Mouse (Mus musculus) limb, embryonic 12.5 days (tissue): Measurements from ENCODE around the gene Sel1l3. TPM values are rescaled to one million over a fixed set of nuclear protein-coding genes. Genes with fewer than 3 reads are reported as not detected.
A peak's percentile ranks its signal among the peaks of the same experiment; 100 is the strongest.

ENCODE experiments used
- ATAC-seq: fragments of 200-750 bp; cut with Nextera tagmentation; 2 replicates; pipeline ENCODE4 v1.8.0; 2017; ENCODE audit warnings: low read depth, moderate TSS enrichment; ENCODE audit not compliant: insufficient number of reproducible peaks, insufficient read depth, low FRiP score, low TSS enrichment
- H3K27ac ChIP-seq: fragments of 300-500 bp; sonication (generic); 2 replicates; pipeline ENCODE4 v1.5.1; 2016; ENCODE audit warnings: mild to moderate bottlenecking, moderate library complexity
- H3K27me3 ChIP-seq: fragments of 300-500 bp; sonication (generic); 2 replicates; pipeline ENCODE4 v1.6.1; 2016; ENCODE audit warnings: mild to moderate bottlenecking, moderate library complexity
- H3K36me3 ChIP-seq: fragments of 300-500 bp; sonication (generic); 2 replicates; pipeline ENCODE4 v1.6.1; 2016; ENCODE audit warnings: mild to moderate bottlenecking, moderate library complexity
- H3K4me1 ChIP-seq: fragments of 300-500 bp; sonication (generic); replicated peaks from 2 replicates; pipeline ENCODE4 v1.6.1; 2016
- H3K4me2 ChIP-seq: fragments of 300-500 bp; sonication (generic); 2 replicates; pipeline ENCODE4 v1.6.1; 2016; ENCODE audit warnings: mild to moderate bottlenecking, moderate library complexity
- H3K4me3 ChIP-seq: fragments of 300-500 bp; sonication (generic); replicated peaks from 2 replicates; pipeline ENCODE4 v1.5.1; 2016; ENCODE audit warnings: mild to moderate bottlenecking
- H3K9ac ChIP-seq: fragments of 300-500 bp; sonication (generic); replicated peaks from 2 replicates; pipeline ENCODE4 v1.6.1; 2016; ENCODE audit warnings: mild to moderate bottlenecking, moderate library complexity
- H3K9me3 ChIP-seq: fragments of 300-500 bp; sonication (generic); 2 replicates; pipeline ENCODE4 v1.6.1; 2016; ENCODE audit warnings: mild to moderate bottlenecking, moderate library complexity
- WGBS: fragments of 180-500 bp; shearing (Covaris S2); methylation state at CpG from one replicate; pipeline ENCODE4 v1.1.7; 2016; 5-methylcytosine and 5-hydroxymethylcytosine counted together
- polyA plus RNA-seq: library from polyadenylated mRNA; unstranded; fragments of >200 nt; fragmentation: Nextera tagmentation; extraction: Ambion mirVana; gene quantifications from 2 replicates; pipeline ENCODE4 v1.2.1, GENCODE M21; 2016

The Sel1l3 gene
- polyA plus RNA-seq, 1 experiment from 2014 or later, result 1.3 TPM

DNA sequence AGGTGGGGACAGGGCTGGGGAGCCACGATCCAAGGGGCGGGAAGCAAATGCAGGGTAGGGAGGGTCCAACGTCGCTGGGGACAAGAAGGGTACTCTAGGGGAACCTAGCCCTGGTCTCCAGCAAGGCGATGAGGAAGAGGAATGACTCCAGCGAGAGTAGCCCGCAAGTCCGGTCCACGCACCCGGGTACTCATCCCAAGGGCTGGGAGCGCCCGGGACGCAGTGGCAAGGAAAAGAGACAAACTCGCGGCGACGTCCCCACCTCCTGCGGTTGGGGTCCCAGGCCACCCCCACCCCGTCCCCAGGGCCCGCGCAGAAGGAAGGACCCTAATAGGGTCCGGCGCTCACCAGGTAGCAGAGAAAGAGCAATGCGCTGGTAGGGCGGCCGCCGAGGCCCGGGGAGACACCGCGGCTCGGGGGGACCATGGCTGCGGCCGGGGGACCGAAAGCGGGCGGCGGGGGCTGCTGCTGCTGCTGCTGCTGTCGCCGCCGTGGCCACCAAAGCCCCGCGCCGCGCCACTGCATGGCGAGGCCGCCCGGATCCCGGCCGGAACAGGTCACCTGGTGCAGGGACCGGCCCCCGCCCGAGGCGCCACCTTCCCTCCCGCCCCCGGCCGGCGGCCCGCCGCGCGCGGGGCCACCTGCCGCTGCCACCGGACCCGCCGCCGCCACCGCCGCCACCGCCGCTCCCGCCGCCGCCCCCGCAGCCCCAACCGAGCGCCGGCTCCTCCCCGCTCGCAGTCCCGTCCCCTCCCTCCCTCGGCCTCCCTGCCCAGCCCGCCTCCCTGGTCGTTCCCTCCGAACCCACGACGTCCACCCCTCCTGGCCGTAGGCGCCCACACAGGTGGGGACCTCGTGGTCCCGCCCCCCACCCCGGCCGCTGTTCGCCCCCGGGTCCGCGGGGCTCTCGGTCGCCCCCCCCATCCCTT, 681 bp downstream of the Sel1l3 start:
- WGBS, result 1% methylated on average over 70 of the region's 99 CpGs
- H3K4me2 ChIP-seq, result peak overlapping the region; percentile 99
- H3K27ac ChIP-seq, result no peak overlapping the region
- no peaks in the 10 kb centered on the region for H3K36me3 ChIP-seq
- H3K9ac ChIP-seq, result peak overlapping the region; percentile 65
- peak overlapping the region; percentile 69 for H3K4me3 ChIP-seq
- H3K4me1 ChIP-seq, result peaks cover 17% of the 10 kb centered on the region; the same call in 1 of the 2 replicates
- peaks cover 66% of the 10 kb centered on the region for H3K27me3 ChIP-seq
- H3K9me3 ChIP-seq, result no peaks in the 10 kb centered on the region
- 0 out of 2 replicates have a peak, but pooled peaks have one; percentile 21 for ATAC-seq

DNA sequence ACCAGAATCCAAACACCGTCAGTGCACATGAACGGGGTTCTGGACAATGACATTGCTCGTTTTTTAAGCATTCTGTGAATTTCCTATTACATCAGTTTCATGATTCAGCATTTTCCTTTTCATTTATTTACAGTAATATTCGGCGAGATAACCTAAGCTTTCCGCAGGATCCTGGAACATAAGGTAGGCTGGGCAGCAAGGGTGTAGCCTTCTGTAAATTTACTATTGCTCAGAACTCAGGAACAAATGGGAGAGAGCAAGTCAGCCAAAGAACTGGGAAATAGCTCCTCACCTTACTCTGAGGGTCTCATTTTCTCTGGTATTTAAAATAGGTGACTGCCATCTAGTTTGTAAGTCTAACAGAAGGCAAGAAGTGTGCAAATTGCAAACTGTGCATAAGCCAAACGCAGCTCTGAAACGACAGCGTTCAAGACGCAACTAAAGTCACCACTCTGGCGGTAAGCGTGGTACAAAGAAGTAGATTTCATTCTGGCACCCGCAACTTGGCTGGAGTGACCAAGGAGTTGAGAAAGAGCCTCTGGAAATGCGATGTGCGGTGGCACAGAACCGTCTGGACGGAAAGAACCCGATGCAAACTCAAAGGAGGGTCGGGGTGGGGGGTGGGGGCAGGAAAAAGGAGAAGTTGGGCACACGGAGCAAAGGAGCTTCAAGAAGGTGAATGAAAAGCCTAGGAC, 1.5 kb downstream of the Sel1l3 start:
- peaks cover 66% of the 10 kb centered on the region for H3K27me3 ChIP-seq
- peak overlapping the region; percentile 69 for H3K4me3 ChIP-seq
- H3K4me1 ChIP-seq, result peaks cover 17% of the 10 kb centered on the region; the same call in 1 of the 2 replicates
- no peaks in the 10 kb centered on the region for H3K9me3 ChIP-seq
- H3K36me3 ChIP-seq, result no peaks in the 10 kb centered on the region
- peak overlapping the region; percentile 99 for H3K4me2 ChIP-seq
- H3K27ac ChIP-seq, result no peak overlapping the region
- no peak for ATAC-seq
- peak overlapping the region; percentile 65 for H3K9ac ChIP-seq
- WGBS, result 21% methylated on average over 20 of the region's 20 CpGs

DNA sequence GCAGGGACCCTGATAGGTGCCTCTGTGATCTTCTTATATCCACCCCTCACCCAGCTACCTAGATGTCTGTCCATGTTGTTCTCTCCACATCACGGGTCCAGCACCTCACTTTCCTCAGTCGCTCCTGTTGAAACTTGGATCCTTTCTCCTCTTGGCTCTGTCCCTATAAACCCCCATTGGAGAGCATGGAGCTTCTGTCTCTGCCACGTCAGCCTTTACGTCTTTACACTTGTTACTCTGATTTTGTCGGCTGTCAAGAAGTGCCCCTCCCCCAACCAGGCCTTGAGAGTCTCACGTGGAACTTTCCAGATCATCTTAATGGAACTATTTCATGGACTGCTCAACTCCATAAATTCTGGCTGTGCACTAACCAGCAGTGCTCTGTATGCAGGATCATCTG, 2.5 kb downstream of the Sel1l3 start:
- Histone ChIP-seq H3K9me3 (no peaks in the 10 kb centered on the region), H3K9ac (no peak overlapping the region), H3K4me1 (peaks cover 17% of the 10 kb centered on the region; the same call in 1 of the 2 replicates), H3K4me2 (no peak overlapping the region), H3K4me3 (no peak overlapping the region), H3K36me3 (no peaks in the 10 kb centered on the region), H3K27me3 (peaks cover 66% of the 10 kb centered on the region), H3K27ac (no peak overlapping the region)
- 61% methylated on average over 6 of the region's 6 CpGs for WGBS
- no peak for ATAC-seq

DNA sequence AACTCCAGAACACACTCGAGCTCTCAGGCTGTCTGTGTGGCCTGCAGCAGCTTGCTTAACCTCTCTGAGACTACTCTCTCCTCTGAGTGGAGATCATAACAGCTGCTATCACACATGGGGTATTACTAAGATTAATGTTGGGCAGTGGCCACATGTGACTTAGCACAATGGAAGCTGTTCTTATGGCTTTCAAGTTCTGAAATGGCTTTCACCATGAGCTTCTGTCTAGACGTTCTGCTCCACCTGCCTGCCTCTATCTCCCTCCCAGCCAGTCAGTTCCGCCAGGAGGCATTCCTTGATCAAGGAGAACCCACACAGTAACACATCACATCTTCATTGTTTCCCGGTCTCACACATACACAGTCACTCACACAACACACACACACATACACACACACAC, 3.2 kb downstream of the Sel1l3 start:
- no peaks in the 10 kb centered on the region for H3K9me3 ChIP-seq
- 76% methylated on average over 4 of the region's 4 CpGs for WGBS
- H3K36me3 ChIP-seq, result no peaks in the 10 kb centered on the region
- no peak overlapping the region for H3K4me2 ChIP-seq
- H3K4me3 ChIP-seq, result no peak overlapping the region
- ATAC-seq, result no peak
- peaks cover 58% of the 10 kb centered on the region for H3K27me3 ChIP-seq
- H3K4me1 ChIP-seq, result peaks cover 17% of the 10 kb centered on the region; the same call in 1 of the 2 replicates
- no peak overlapping the region for H3K27ac ChIP-seq
- no peak overlapping the region for H3K9ac ChIP-seq

DNA sequence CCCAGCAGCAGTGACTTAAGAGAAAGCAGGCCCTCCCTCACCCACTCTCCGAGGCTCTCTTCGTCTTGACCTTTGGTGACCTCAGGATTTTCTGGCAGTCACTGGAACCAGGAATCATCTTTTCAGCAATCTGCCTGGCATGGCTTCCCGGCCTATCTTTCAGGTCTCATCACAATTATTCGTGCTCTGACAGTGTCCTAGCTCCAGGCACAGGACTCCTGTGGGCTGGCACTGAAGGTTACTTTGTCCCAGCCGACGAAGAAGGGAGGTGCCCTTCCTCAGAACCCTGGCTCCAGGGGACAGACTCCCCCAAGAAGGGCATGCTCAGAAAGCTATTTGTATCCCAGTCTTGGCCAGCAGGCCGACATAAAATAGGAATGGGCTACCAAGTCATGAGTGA, 4.0 kb downstream of the Sel1l3 start:
- peaks cover 52% of the 10 kb centered on the region for H3K27me3 ChIP-seq

DNA sequence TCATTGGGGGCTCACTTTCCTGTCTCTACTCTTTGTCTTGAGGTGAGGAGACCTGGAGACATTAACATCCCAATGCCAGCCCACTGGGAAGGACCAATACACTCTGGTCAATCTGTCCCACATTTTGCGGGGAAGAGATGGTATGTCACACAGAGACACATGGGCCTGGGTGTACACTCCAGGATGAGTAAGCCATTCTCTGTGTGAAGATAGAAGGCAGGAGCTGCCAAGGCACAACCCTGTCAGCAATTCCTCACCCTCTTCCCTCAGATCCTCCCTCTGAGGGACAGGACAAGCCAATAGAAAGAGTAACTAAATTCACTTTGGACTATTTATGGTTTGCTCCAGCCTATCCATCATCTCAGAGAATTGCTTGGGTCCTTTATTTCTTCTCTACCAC, 5.0 kb downstream of the Sel1l3 start:
- Histone ChIP-seq H3K4me1 (peaks cover 6% of the 10 kb centered on the region; the same call in 1 of the 2 replicates), H3K27me3 (peaks cover 42% of the 10 kb centered on the region), H3K27ac (no peak overlapping the region), H3K4me2 (no peak overlapping the region), H3K36me3 (no peaks in the 10 kb centered on the region), H3K9me3 (no peaks in the 10 kb centered on the region), H3K4me3 (no peak overlapping the region), H3K9ac (no peak overlapping the region)
- 97% methylated on average over 1 of the region's 1 CpGs for WGBS
- no peak for ATAC-seq

More for the DNA sequence above, 4.0 kb downstream of the Sel1l3 start:
- H3K4me1 ChIP-seq, result peaks cover 17% of the 10 kb centered on the region; the same call in 1 of the 2 replicates
- H3K9ac ChIP-seq, result no peak overlapping the region
- H3K27ac ChIP-seq, result no peak overlapping the region
- 47% methylated on average over 7 of the region's 7 CpGs for WGBS
- no peak overlapping the region for H3K4me3 ChIP-seq
- H3K9me3 ChIP-seq, result no peaks in the 10 kb centered on the region
- no peaks in the 10 kb centered on the region for H3K36me3 ChIP-seq
- no peak overlapping the region for H3K4me2 ChIP-seq
- ATAC-seq, result no peak

DNA sequence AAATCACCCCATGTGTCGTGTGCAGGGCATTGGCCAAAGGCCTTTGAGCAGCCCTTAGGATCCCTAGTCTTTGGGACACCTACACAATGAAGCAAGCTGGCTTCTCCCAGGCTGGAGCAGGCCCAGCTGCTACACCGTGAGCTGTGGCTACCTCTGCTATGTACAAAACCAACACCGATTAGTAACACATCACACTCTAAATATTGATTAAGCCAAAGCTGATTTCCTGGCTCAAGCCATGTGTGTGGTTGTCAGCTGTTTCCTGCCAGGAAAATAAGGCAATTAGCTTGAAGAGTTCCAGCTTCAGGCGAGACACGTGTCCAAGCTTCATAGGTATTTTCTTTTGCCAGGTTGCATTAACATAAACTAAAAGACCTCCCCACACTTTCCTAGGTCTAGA, 7.2 kb downstream of the Sel1l3 start:
- H3K36me3 ChIP-seq, result no peaks in the 10 kb centered on the region
- no peak overlapping the region for H3K4me3 ChIP-seq
- no peak overlapping the region for H3K4me2 ChIP-seq
- H3K27ac ChIP-seq, result no peak overlapping the region
- no peaks in the 10 kb centered on the region for H3K9me3 ChIP-seq
- no peaks in the 10 kb centered on the region for H3K4me1 ChIP-seq
- WGBS, result 68% methylated on average over 5 of the region's 5 CpGs
- ATAC-seq, result no peak
- H3K9ac ChIP-seq, result no peak overlapping the region
- peaks cover 22% of the 10 kb centered on the region for H3K27me3 ChIP-seq

DNA sequence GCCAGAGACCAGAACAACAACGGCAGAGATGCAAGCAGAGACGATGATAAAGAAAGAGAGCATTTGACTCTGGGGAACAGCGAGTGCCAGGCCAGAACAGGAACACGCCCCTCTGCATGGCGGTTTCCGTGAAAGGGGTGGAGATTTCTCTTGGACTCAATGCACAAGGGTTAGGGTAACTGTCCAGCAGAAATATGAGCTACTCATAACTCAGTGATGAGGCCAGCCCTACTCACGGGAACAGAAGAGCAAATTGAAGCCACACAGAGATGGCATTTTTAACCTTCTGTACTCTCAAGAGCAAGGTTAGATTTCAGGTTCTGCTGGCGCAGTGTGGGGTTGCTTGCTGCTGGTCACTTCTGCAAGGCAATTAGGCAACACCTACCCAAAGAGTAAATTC, 11.0 kb downstream of the Sel1l3 start:
- no peak overlapping the region for H3K4me2 ChIP-seq
- H3K4me3 ChIP-seq, result no peak overlapping the region
- H3K9me3 ChIP-seq, result no peaks in the 10 kb centered on the region
- H3K27ac ChIP-seq, result no peak overlapping the region
- no peaks in the 10 kb centered on the region for H3K4me1 ChIP-seq
- no peak overlapping the region for H3K9ac ChIP-seq
- no peaks in the 10 kb centered on the region for H3K27me3 ChIP-seq
- WGBS, result 85% methylated on average over 8 of the region's 8 CpGs
- H3K36me3 ChIP-seq, result no peaks in the 10 kb centered on the region
- no peak for ATAC-seq

DNA sequence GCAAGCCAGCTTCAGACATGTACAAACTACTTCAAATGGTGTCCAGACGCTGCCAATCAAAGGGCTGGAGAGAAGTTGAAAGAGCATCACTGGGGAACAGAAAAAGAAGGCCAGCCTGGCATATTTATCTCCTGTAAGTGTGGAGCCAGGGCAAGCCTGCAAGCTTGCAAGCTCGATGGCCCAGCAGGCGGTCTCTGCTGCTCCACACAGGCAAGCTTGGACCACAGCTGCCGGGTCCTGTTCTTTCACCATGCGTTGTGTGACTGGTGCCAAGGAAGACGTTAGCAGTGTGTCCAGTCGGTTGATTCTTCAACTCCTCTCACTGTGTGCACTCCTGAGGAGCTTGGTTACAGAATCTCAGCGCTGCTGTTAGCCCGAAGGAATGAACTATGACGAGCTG, 12.9 kb downstream of the Sel1l3 start:
- H3K27ac ChIP-seq, result no peak overlapping the region
- no peak overlapping the region for H3K9ac ChIP-seq
- H3K9me3 ChIP-seq, result no peaks in the 10 kb centered on the region
- WGBS, result 81% methylated on average over 10 of the region's 10 CpGs
- no peaks in the 10 kb centered on the region for H3K36me3 ChIP-seq
- no peaks in the 10 kb centered on the region for H3K4me1 ChIP-seq
- H3K27me3 ChIP-seq, result no peaks in the 10 kb centered on the region
- H3K4me2 ChIP-seq, result no peak overlapping the region
- H3K4me3 ChIP-seq, result no peak overlapping the region
- no peak for ATAC-seq

DNA sequence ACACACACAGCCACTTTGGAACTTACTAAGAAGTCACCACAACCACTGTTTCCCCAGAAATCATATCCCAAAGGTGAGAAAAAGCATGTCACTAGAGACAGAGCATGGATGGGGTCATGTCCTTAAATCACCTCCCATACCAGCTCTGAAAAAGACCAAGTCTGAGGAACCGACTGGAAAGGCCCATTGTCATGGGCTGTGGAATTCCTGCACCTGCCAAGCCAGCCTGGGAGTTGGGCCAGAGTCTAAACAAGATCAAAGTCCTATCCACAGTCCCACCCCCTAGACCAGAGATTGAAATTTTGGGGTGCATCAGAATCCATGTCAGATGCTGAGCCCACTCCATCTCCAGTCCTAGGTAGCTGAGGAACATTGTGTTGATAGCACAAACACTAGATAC, 15.3 kb downstream of the Sel1l3 start:
- H3K27me3 ChIP-seq, result no peaks in the 10 kb centered on the region
- no peaks in the 10 kb centered on the region for H3K36me3 ChIP-seq
- H3K4me3 ChIP-seq, result no peak overlapping the region
- 80% methylated on average over 1 of the region's 1 CpGs for WGBS
- no peak overlapping the region for H3K4me2 ChIP-seq
- H3K4me1 ChIP-seq, result no peaks in the 10 kb centered on the region
- no peaks in the 10 kb centered on the region for H3K9me3 ChIP-seq
- no peak overlapping the region for H3K9ac ChIP-seq
- no peak overlapping the region for H3K27ac ChIP-seq
- ATAC-seq, result no peak

DNA sequence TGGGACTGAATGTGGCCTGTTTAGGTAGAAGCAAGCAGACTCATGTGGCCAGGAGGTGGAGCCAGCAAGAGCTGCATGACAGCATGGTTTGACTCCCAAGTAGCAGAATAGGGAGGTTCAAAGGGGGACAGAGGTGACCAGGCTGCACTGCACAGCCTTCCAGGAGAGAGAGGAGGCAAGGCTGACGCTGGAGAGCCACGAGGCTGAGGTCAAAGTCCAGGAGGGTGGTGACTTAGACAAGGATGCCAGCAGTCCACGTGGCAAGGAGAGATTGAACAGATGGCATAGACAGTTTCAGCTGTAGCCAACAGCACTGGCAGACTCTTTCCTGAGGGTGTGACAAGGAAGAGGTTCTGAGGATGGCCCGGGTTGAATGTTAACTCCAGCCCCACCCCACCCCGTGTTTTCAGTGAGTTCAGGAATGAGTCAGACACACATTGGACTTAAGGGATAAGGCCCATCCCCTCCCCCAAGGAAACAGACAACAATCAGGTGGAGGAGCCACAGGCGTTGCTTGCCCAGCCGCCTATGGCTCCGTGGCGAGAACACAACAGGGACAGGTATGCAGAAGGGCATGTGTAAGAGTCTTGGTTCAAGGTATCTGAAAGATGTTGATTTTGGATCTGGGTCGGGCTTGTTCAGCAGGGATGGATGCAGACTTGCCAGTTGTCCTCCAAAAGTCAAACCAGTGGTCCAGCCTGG, 17.2 kb downstream of the Sel1l3 start:
- no peak overlapping the region for H3K9ac ChIP-seq
- H3K27me3 ChIP-seq, result no peaks in the 10 kb centered on the region
- no peaks in the 10 kb centered on the region for H3K9me3 ChIP-seq
- no peak for ATAC-seq
- H3K27ac ChIP-seq, result no peak overlapping the region
- no peak overlapping the region for H3K4me2 ChIP-seq
- H3K4me1 ChIP-seq, result no peaks in the 10 kb centered on the region
- no peak overlapping the region for H3K4me3 ChIP-seq
- no peaks in the 10 kb centered on the region for H3K36me3 ChIP-seq
- 72% methylated on average over 10 of the region's 10 CpGs for WGBS
